Mouse (Mus musculus) MEL (cell line): ENCODE data around the gene Slc39a9. TPM values are rescaled to one million over a fixed set of nuclear protein-coding genes. Genes with fewer than 3 reads are reported as not detected.

Experiments used
- DNase-seq: peaks from one replicate; pipeline ENCODE4 v3.0.0; 2011; ENCODE audit warnings: low read depth, low spot score
- H3K27ac ChIP-seq: 2 replicates; pipeline ENCODE4 v1.5.1; 2012; ENCODE audit warnings: low read depth, mild to moderate bottlenecking, control low read depth, low read length, moderate library complexity; ENCODE audit not compliant: control insufficient read depth
- H3K27me3 ChIP-seq, 2 experiments: fragments of 150-350 bp in 1 of 2; sonication (generic) in 1 of 2; 2 replicates each; pipeline ENCODE4 v1.6.1; 2012; ENCODE audit warnings: low read length in 2 of 2, mild to moderate bottlenecking in 2 of 2, improper control_type of control experiment in 1 of 2, moderate library complexity in 1 of 2; ENCODE audit not compliant: insufficient read depth in 2 of 2, control insufficient read depth in 1 of 2
- H3K36me3 ChIP-seq, 2 experiments: 2 replicates each; pipeline ENCODE4 v1.6.1; 2012 to 2014; ENCODE audit warnings: low read length in 2 of 2, improper control_type of control experiment in 1 of 2, inconsistent platforms in 1 of 2, mild to moderate bottlenecking in 1 of 2; ENCODE audit not compliant: insufficient read depth in 2 of 2, control insufficient read depth in 1 of 2
- H3K4me1 ChIP-seq, 2 experiments: fragments of 150-350 bp in 1 of 2; sonication (generic) in 1 of 2; 2 replicates each; pipeline ENCODE4 v1.6.1; 2012; ENCODE audit warnings: low read length in 2 of 2, improper control_type of control experiment in 1 of 2, mild to moderate bottlenecking in 1 of 2; ENCODE audit not compliant: insufficient read depth in 2 of 2, control insufficient read depth in 1 of 2
- H3K4me3 ChIP-seq, 2 experiments: fragments of 150-350 bp in 1 of 2; sonication (generic) in 1 of 2; 2 replicates each; pipeline ENCODE4 v1.5.1; 2012; ENCODE audit warnings: low read depth in 2 of 2, low read length in 2 of 2, mild to moderate bottlenecking in 2 of 2, moderate library complexity in 2 of 2, control low read depth in 1 of 2, improper control_type of control experiment in 1 of 2; ENCODE audit not compliant: control insufficient read depth in 1 of 2, insufficient read depth in 1 of 2
- H3K79me2 ChIP-seq: 2 replicates; pipeline ENCODE4 v1.6.1; 2012; ENCODE audit warnings: mild to moderate bottlenecking, low read length, moderate library complexity; ENCODE audit not compliant: control insufficient read depth, poor library complexity, insufficient read depth
- H3K9ac ChIP-seq: 2 replicates; pipeline ENCODE4 v1.6.1; 2012; ENCODE audit warnings: low read depth, mild to moderate bottlenecking, control low read depth, low read length, moderate library complexity; ENCODE audit not compliant: control insufficient read depth, poor library complexity, severe bottlenecking
- H3K9me3 ChIP-seq: fragments of 150-350 bp; sonication (generic); replicated peaks from 2 replicates; pipeline ENCODE4 v1.6.1; 2012; ENCODE audit warnings: mild to moderate bottlenecking, low read length, improper control_type of control experiment, moderate library complexity; ENCODE audit not compliant: insufficient read depth
- CHD1 ChIP-seq: IDR thresholded peaks from 2 replicates; pipeline ENCODE4 v1.6.1; 2012; ENCODE audit warnings: low read depth, mild to moderate bottlenecking, inconsistent platforms, low read length, improper control_type of control experiment
- CHD2 ChIP-seq: IDR thresholded peaks from 2 replicates; pipeline ENCODE4 v1.6.1; 2011; ENCODE audit warnings: low read length, improper control_type of control experiment
- E2F4 ChIP-seq: IDR thresholded peaks from 2 replicates; pipeline ENCODE4 v1.6.1; 2011; ENCODE audit warnings: low read depth, low read length, improper control_type of control experiment, borderline replicate concordance
- ELF1 ChIP-seq: IDR thresholded peaks from 2 replicates; pipeline ENCODE4 v1.6.1; 2014; ENCODE audit warnings: low read depth, mild to moderate bottlenecking, inconsistent platforms, low read length, improper control_type of control experiment, moderate library complexity
- EP300 ChIP-seq, 2 experiments: IDR thresholded peaks; 2 replicates each; pipeline ENCODE4 v1.6.1; 2011; ENCODE audit warnings: improper control_type of control experiment in 2 of 2, low read length in 2 of 2, low read depth in 1 of 2, mild to moderate bottlenecking in 1 of 2
- GABPA ChIP-seq: IDR thresholded peaks from 2 replicates; pipeline ENCODE4 v1.6.1; 2012; ENCODE audit warnings: low read depth, mild to moderate bottlenecking, inconsistent platforms, low read length, improper control_type of control experiment, moderate library complexity
- JUND ChIP-seq: IDR thresholded peaks from 2 replicates; pipeline ENCODE4 v1.6.1; 2011; ENCODE audit warnings: low read depth, mild to moderate bottlenecking, improper control_type of control experiment, low read length
- MEF2A ChIP-seq: IDR thresholded peaks from 2 replicates; pipeline ENCODE4 v1.6.1; 2014; ENCODE audit warnings: low read depth, mild to moderate bottlenecking, inconsistent platforms, low read length, improper control_type of control experiment; ENCODE audit not compliant: poor library complexity, insufficient replicate concordance, severe bottlenecking; ENCODE audit errors: extremely low read depth
- MYC ChIP-seq: IDR thresholded peaks from 2 replicates; pipeline ENCODE4 v1.6.1; 2011; ENCODE audit warnings: low read depth, mild to moderate bottlenecking, low read length, improper control_type of control experiment, moderate library complexity
- NELFE ChIP-seq: IDR thresholded peaks from 2 replicates; pipeline ENCODE4 v1.6.1; 2011; ENCODE audit warnings: low read depth, low read length, improper control_type of control experiment
- SIN3A ChIP-seq: IDR thresholded peaks from 2 replicates; pipeline ENCODE4 v1.6.1; 2012; ENCODE audit warnings: low read length, improper control_type of control experiment, inconsistent platforms
- TCF12 ChIP-seq: IDR thresholded peaks from 2 replicates; pipeline ENCODE4 v1.6.1; 2014; ENCODE audit warnings: low read depth, mild to moderate bottlenecking, inconsistent platforms, low read length, improper control_type of control experiment, moderate library complexity
- USF1 ChIP-seq: IDR thresholded peaks from 2 replicates; pipeline ENCODE4 v1.6.1; 2014; ENCODE audit warnings: low read depth, mild to moderate bottlenecking, inconsistent platforms, low read length, improper control_type of control experiment, moderate library complexity
- USF2 ChIP-seq, 2 experiments: IDR thresholded peaks; 2 replicates each; pipeline ENCODE4 v1.6.1; 2011 to 2012; ENCODE audit warnings: improper control_type of control experiment in 2 of 2, low read length in 2 of 2, borderline replicate concordance in 1 of 2, inconsistent platforms in 1 of 2, low read depth in 1 of 2, mild to moderate bottlenecking in 1 of 2; ENCODE audit not compliant: insufficient read depth in 1 of 2
- ZC3H11A ChIP-seq: IDR thresholded peaks from 2 replicates; pipeline ENCODE4 v1.6.1; 2012; ENCODE audit warnings: low read depth, mild to moderate bottlenecking, inconsistent platforms, low read length, improper control_type of control experiment
- polyA plus RNA-seq, 2 experiments: library from polyadenylated mRNA; stranded (reverse) in 1 of 2; unstranded in 1 of 2; fragments of >175 nt in 1 of 2; fragments of >200 nt in 1 of 2; gene quantifications; 2 replicates each; pipeline versions ENCODE4 v1.2.1 to v1.2.4; 2012; ENCODE audit warnings: low replicate concordance in 2 of 2, low read depth in 1 of 2; ENCODE audit not compliant: insufficient read length in 2 of 2, insufficient read depth in 1 of 2, missing spikeins in 1 of 2
- total RNA-seq: library from RNA; depleted of rRNA; stranded (reverse); fragments of 300-350 nt; gene quantifications from 2 replicates; pipeline ENCODE4 v1.2.3, GENCODE M21; 2012

The Slc39a9 gene
- total and polyA plus RNA-seq, 3 experiments, result 13.1 to 34.4 TPM; not detected in 1

DNA sequence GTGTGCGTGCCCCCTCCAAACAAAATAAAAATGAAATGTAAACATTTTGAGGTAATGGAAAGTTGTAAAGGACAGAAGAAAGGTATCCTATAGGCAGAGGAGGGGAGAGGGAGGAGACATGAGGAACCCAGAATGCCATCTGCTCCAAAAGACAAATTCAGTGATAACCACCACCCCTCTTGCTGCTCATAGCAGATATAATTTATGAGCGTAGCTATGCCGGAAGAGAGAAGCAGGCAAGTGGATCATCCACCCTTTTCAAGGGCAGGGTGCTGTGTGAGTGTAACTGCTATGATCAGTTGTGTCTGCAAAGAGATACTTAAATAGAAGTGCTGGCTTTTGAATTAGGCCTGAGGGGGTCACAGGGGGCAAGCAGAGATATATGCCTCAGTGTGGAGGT, 39.9 kb downstream of the Slc39a9 start (continued):
- TF ChIP-seq CHD1 (no peak), GABPA (no peak), USF2 (IDR thresholded peaks at IDR 0.05; ENCODE audit: borderline replicate concordance in 1 of 2, insufficient read depth in 1 of 2, low read depth in 1 of 2, low read length in 2 of 2) (no peak), MEF2A (no peak), TCF12 (peak; percentile 64; the same call in 1 of the 2 replicates), NELFE (no peak), SIN3A (0 out of 2 replicates have a peak, but pooled peaks have one; percentile 21), ELF1 (peak; percentile 52; the same call in 1 of the 2 replicates), MYC (0 out of 2 replicates have a peak, but pooled peaks have one; percentile 34), E2F4 (no peak), JUND (no peak), CHD2 (no peak)

DNA sequence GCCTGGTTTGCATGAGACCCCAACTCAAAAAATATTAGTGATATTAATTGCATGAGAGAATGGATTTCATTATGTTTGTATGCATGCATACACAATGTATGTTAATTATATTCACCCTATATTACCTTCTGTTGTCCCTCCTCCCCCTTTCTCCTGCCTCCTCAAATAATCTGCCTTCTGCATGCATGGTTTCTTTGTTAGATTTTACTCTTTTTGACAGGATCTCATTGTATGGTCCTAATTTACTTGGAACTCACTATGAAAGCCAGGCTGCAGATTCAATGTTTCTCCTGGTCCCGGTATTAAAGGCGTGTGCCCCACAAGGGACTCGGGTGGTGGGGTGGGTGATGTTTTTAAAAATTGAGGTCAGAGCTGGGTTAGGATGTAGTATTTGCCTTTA, 40.6 kb downstream of the Slc39a9 start:
- Histone ChIP-seq H3K27ac (peak overlapping the region; percentile 66; the same call in 1 of the 2 replicates), H3K79me2 (no peaks in the 10 kb centered on the region), H3K27me3 (no peaks in the 10 kb centered on the region), H3K9ac (no peak overlapping the region), H3K9me3 (no peaks in the 10 kb centered on the region), H3K36me3 (peaks cover 0 to 11% of the 10 kb centered on the region in 2 experiments; a peak in 2 of 4 replicates), H3K4me3 (no peak overlapping the region), H3K4me1 (peaks cover 4 to 16% of the 10 kb centered on the region in 2 experiments)
- TF ChIP-seq USF2 (IDR thresholded peaks at IDR 0.05; ENCODE audit: borderline replicate concordance in 1 of 2, insufficient read depth in 1 of 2, low read depth in 1 of 2, low read length in 2 of 2) (no peak), ZC3H11A (no peak)
- DNase-seq, result no peak

DNA sequence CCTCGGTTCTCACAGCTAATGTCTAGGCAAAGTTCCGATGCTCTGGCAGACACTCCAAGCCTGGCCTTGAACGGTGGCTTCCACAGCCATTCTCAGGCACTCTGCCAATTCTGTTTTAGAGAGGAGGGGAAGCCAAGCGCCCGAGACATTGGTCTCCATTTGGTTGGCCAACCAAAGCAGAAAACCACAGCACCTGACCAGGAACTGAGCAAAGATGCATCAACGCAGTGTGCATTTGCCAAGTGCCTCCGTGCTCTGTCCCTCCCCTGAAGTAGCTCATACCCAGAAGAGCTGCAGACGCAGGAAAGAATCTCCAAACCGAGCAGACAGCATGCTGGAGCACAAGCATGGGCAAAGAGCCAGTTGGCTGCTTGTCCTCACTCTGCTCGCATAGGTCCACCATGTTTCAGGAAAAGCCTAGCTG, 44.1 kb downstream of the Slc39a9 start:
- H3K36me3 ChIP-seq, result peaks cover 0 to 11% of the 10 kb centered on the region in 2 experiments; a peak in 2 of 4 replicates
- no peak overlapping the region for H3K27ac ChIP-seq
- no peak overlapping the region for H3K9ac ChIP-seq
- no peaks in the 10 kb centered on the region for H3K79me2 ChIP-seq
- H3K4me3 ChIP-seq, result no peak overlapping the region
- no peaks in the 10 kb centered on the region for H3K27me3 ChIP-seq
- no peaks in the 10 kb centered on the region for H3K9me3 ChIP-seq
- DNase-seq, result peak; percentile 50
- H3K4me1 ChIP-seq, result peaks cover 4 to 16% of the 10 kb centered on the region in 2 experiments
- TF ChIP-seq USF1 (0 out of 2 replicates have a peak, but pooled peaks have one; percentile 10), EP300 (IDR thresholded peaks at IDR 0.05; ENCODE audit: low read depth in 1 of 2, low read length in 2 of 2) (no peak)
